Mouse (Mus musculus): Measurements from ENCODE around the gene Pak1. TPM values are rescaled to one million over a fixed set of nuclear protein-coding genes. Genes with fewer than 3 reads are reported as not detected.

Gene Pak1
- total and polyA plus RNA-seq, 2 experiments from 2014 or later = 0.79 to 1.2 TPM

DNA sequence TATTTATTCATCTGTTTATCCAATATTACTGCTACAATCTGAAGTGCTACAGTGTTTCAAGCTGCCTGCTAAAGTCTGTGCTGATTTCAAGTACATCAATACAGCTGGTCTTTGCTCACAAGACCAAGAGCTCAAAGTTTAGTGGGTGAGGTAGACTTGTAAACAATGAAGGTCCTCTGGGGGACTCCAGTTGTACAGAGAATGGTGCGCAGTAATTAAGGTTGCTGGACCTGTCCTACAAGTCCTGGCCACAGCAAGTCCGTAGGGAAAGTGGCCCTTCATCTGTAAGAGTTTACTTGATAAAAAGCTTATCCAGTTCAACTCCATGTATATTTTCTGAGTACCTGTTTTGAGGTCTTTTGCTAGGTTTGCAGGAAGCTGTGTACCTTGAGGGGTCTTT lies 1.9 kb downstream of the Pak1 start:
- Histone ChIP-seq H3K27ac (ENCODE audit: low read depth) (no peak overlapping the region), H3K27me3 (ENCODE audit: control insufficient read depth, insufficient read depth, low read length) (peaks cover 54% of the 10 kb centered on the region), H3K4me3 (ENCODE audit: low read depth, low read length) (no peak overlapping the region), H3K9ac (replicated peaks; ENCODE audit: low read depth, low read length) (no peak overlapping the region), H3K4me1 (ENCODE audit: control insufficient read depth, insufficient read depth) (peaks cover 6% of the 10 kb centered on the region; the same call in 1 of the 2 replicates), H3K9me3 (replicated peaks; ENCODE audit: control insufficient read depth, low read length) (no peaks in the 10 kb centered on the region), H3K4me2 (ENCODE audit: low read depth, low read length) (no peak overlapping the region), H3K36me3 (replicated peaks; ENCODE audit: control insufficient read depth, insufficient read depth, low read length) (no peaks in the 10 kb centered on the region)
- WGBS = 57% methylated on average over 2 of the region's 2 CpGs
- TF ChIP-seq EP300 (IDR thresholded peaks at IDR 0.05; ENCODE audit: low read depth) (no peak), CTCF (IDR thresholded peaks at IDR 0.05; ENCODE audit: low read depth) (no peak)
- no peak for DNase-seq (ENCODE audit: low spot score)
- ATAC-seq (ENCODE audit: insufficient read depth, low read depth) = no peak

DNA sequence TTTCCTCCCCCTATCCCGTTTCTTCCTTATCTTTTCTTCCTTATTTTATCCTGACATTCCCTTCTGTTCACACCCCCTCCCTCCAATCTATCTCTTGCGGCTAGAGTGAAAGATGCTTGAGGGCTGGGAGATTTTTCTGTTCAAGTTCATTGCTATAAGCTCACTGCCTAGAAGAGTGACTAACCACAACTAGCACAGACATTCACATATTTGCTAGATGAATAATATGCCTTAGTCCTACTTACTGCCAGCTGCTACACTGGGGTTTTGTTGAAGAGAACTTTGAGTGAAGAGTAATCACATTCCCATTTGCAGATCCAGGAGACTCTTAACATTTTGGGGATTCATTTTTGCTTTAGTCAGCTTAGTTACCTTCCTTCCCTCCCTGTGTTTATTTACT lies 4.0 kb downstream of the Pak1 start:
- Histone ChIP-seq H3K27me3 (ENCODE audit: control insufficient read depth, insufficient read depth, low read length) (peaks cover 47% of the 10 kb centered on the region), H3K36me3 (replicated peaks; ENCODE audit: control insufficient read depth, insufficient read depth, low read length) (no peaks in the 10 kb centered on the region), H3K9ac (replicated peaks; ENCODE audit: low read depth, low read length) (no peak overlapping the region), H3K4me1 (ENCODE audit: control insufficient read depth, insufficient read depth) (peaks cover 6% of the 10 kb centered on the region; the same call in 1 of the 2 replicates), H3K4me3 (ENCODE audit: low read depth, low read length) (no peak overlapping the region), H3K9me3 (replicated peaks; ENCODE audit: control insufficient read depth, low read length) (no peaks in the 10 kb centered on the region), H3K4me2 (ENCODE audit: low read depth, low read length) (no peak overlapping the region), H3K27ac (ENCODE audit: low read depth) (no peak overlapping the region)
- ATAC-seq (ENCODE audit: insufficient read depth, low read depth) (no peak), DNase-seq (ENCODE audit: low spot score) (no peak)
- 17% methylated on average over 2 of the region's 2 CpGs for WGBS
- no peak for TF ChIP-seq EP300 (IDR thresholded peaks at IDR 0.05; ENCODE audit: low read depth)
- no peak for TF ChIP-seq CTCF (IDR thresholded peaks at IDR 0.05; ENCODE audit: low read depth)

DNA sequence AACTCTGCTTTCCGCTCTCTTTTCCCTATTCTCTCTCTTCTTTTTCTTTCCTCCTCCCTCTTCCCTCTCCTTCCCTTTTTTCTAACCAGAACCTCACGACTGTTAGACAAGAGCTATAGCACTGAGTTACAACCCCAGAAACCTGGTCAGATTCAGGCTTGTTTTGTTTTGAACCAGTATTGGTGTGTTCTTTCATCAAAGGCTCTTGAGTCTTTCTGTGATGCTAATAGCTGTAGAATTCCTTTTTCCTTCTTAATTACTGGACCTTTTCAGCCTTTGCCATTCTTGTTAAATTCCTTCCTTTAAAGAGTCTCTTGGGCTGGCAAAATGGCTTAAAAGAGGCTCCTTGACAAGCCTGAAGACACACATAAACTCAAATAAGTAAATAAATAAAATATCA lies 14.8 kb downstream of the Pak1 start:
- H3K4me3 ChIP-seq (ENCODE audit: low read depth, low read length) = no peak overlapping the region
- no peak for DNase-seq (ENCODE audit: low spot score)
- H3K36me3 ChIP-seq (replicated peaks; ENCODE audit: control insufficient read depth, insufficient read depth, low read length) = no peaks in the 10 kb centered on the region
- TF ChIP-seq CTCF (IDR thresholded peaks at IDR 0.05; ENCODE audit: low read depth) = no peak
- no peak overlapping the region for H3K4me2 ChIP-seq (ENCODE audit: low read depth, low read length)
- H3K27ac ChIP-seq (ENCODE audit: low read depth) = no peak overlapping the region
- 77% methylated on average over 2 of the region's 2 CpGs for whole genome bisulfite sequencing
- H3K27me3 ChIP-seq (ENCODE audit: control insufficient read depth, insufficient read depth, low read length) = no peaks in the 10 kb centered on the region
- H3K4me1 ChIP-seq (ENCODE audit: control insufficient read depth, insufficient read depth) = no peaks in the 10 kb centered on the region
- H3K9me3 ChIP-seq (replicated peaks; ENCODE audit: control insufficient read depth, low read length) = no peaks in the 10 kb centered on the region
- no peak for ATAC-seq (ENCODE audit: insufficient read depth, low read depth)
- no peak overlapping the region for H3K9ac ChIP-seq (replicated peaks; ENCODE audit: low read depth, low read length)

DNA sequence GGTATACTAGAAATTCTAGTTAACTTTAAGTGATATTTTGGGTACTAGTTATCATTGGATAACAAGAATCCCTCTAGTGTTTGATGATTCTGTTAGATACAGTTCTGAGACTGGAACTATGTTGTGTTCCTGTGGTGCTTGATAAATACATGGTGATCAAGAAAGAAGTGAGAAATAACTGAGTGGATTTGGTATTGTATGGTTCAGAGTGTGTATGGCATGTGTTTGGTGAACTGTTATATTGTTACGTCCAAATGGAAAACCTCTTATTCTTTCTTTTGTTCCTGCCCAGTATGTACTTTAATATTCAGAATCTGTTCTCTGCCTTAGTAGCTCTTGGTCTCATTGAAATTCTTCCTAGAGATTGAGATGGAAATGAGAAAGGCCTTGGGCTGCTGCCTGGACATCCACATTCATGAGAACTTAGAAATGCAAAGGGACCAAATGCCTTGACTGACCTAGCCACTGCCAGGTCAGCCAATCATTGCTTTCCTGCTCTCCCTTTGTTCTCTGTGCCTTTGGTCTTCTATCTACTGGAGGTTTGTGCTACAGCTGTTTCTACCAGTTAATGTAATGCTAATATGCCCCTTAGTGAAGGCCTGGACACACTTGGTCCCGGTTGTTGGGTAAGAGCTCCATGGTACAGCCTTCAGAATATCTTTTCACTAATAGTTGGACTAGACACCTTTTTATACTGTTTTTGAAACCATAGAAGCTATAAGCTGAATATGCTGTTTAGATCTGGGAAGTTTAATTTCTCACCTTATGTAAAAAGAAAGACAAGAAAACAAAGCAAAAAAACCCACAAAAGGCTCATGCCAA lies 16.1 kb downstream of the Pak1 start:
- WGBS = 76% methylated on average over 2 of the region's 2 CpGs
- no peak for TF ChIP-seq EP300 (IDR thresholded peaks at IDR 0.05; ENCODE audit: low read depth)
- no peak for TF ChIP-seq CTCF (IDR thresholded peaks at IDR 0.05; ENCODE audit: low read depth)
- Histone ChIP-seq H3K4me1 (ENCODE audit: control insufficient read depth, insufficient read depth) (no peaks in the 10 kb centered on the region), H3K9me3 (replicated peaks; ENCODE audit: control insufficient read depth, low read length) (no peaks in the 10 kb centered on the region), H3K27ac (ENCODE audit: low read depth) (no peak overlapping the region), H3K27me3 (ENCODE audit: control insufficient read depth, insufficient read depth, low read length) (no peaks in the 10 kb centered on the region), H3K4me3 (ENCODE audit: low read depth, low read length) (no peak overlapping the region), H3K9ac (replicated peaks; ENCODE audit: low read depth, low read length) (no peak overlapping the region), H3K4me2 (ENCODE audit: low read depth, low read length) (no peak overlapping the region), H3K36me3 (replicated peaks; ENCODE audit: control insufficient read depth, insufficient read depth, low read length) (no peaks in the 10 kb centered on the region)
- DNase-seq (ENCODE audit: low spot score) (no peak), ATAC-seq (ENCODE audit: insufficient read depth, low read depth) (no peak)

DNA sequence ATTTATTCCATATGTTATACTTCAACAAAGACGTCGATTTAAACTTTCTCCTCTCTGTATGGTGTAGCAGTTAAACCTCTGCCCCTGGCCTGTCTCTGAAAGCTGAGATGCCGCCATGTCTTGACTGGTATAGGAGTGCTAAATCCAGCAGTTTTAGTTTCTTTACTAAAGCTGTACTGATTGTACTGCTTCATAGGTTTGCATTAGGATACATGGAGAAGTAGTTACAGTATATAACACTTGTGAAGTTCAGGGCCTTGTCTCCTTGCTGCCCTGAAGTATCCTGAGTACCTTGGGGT lies 16.7 kb downstream of the Pak1 start:
- no peak overlapping the region for H3K4me2 ChIP-seq (ENCODE audit: low read depth, low read length)
- H3K9me3 ChIP-seq (replicated peaks; ENCODE audit: control insufficient read depth, low read length) = no peaks in the 10 kb centered on the region
- no peak for ATAC-seq (ENCODE audit: insufficient read depth, low read depth)
- no peaks in the 10 kb centered on the region for H3K4me1 ChIP-seq (ENCODE audit: control insufficient read depth, insufficient read depth)
- H3K9ac ChIP-seq (replicated peaks; ENCODE audit: low read depth, low read length) = no peak overlapping the region
- TF ChIP-seq EP300 (IDR thresholded peaks at IDR 0.05; ENCODE audit: low read depth) = no peak
- TF ChIP-seq CTCF (IDR thresholded peaks at IDR 0.05; ENCODE audit: low read depth) = no peak
- H3K27ac ChIP-seq (ENCODE audit: low read depth) = no peak overlapping the region
- no peaks in the 10 kb centered on the region for H3K36me3 ChIP-seq (replicated peaks; ENCODE audit: control insufficient read depth, insufficient read depth, low read length)
- WGBS = 77% methylated on average over 3 of the region's 3 CpGs
- no peak for DNase-seq (ENCODE audit: low spot score)
- no peak overlapping the region for H3K4me3 ChIP-seq (ENCODE audit: low read depth, low read length)
- H3K27me3 ChIP-seq (ENCODE audit: control insufficient read depth, insufficient read depth, low read length) = no peaks in the 10 kb centered on the region

DNA sequence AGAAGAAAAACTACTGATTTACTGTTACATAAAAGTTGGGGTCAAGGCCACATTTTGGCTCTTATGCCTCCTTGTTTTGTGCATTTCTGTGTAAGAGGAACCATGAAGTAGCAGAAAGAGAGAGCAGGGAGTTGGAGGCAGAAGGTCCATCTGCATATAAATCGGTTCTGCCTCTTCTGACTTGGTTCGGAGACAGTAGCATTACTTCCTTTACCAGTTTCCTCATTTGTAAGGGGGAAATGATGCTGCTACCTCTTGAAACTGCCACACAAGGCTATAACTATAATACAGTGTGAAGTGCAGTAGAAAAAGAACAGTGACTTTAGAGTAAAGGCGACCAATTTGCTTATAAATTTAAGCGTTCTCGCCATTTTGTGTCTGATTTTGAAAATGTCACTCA lies 21.0 kb downstream of the Pak1 start:
- no peak for DNase-seq (ENCODE audit: low spot score)
- no peaks in the 10 kb centered on the region for H3K4me1 ChIP-seq (ENCODE audit: control insufficient read depth, insufficient read depth)
- H3K4me3 ChIP-seq (ENCODE audit: low read depth, low read length) = no peak overlapping the region
- H3K36me3 ChIP-seq (replicated peaks; ENCODE audit: control insufficient read depth, insufficient read depth, low read length) = no peaks in the 10 kb centered on the region
- H3K27ac ChIP-seq (ENCODE audit: low read depth) = no peak overlapping the region
- H3K27me3 ChIP-seq (ENCODE audit: control insufficient read depth, insufficient read depth, low read length) = no peaks in the 10 kb centered on the region
- TF ChIP-seq CTCF (IDR thresholded peaks at IDR 0.05; ENCODE audit: low read depth) (no peak), EP300 (IDR thresholded peaks at IDR 0.05; ENCODE audit: low read depth) (no peak)
- WGBS = 71% methylated on average over 5 of the region's 5 CpGs
- ATAC-seq (ENCODE audit: insufficient read depth, low read depth) = no peak
- no peaks in the 10 kb centered on the region for H3K9me3 ChIP-seq (replicated peaks; ENCODE audit: control insufficient read depth, low read length)
- no peak overlapping the region for H3K9ac ChIP-seq (replicated peaks; ENCODE audit: low read depth, low read length)
- no peak overlapping the region for H3K4me2 ChIP-seq (ENCODE audit: low read depth, low read length)
